Mouse (Mus musculus): ENCODE results near the gene Postn.

Postn gene

DNA sequence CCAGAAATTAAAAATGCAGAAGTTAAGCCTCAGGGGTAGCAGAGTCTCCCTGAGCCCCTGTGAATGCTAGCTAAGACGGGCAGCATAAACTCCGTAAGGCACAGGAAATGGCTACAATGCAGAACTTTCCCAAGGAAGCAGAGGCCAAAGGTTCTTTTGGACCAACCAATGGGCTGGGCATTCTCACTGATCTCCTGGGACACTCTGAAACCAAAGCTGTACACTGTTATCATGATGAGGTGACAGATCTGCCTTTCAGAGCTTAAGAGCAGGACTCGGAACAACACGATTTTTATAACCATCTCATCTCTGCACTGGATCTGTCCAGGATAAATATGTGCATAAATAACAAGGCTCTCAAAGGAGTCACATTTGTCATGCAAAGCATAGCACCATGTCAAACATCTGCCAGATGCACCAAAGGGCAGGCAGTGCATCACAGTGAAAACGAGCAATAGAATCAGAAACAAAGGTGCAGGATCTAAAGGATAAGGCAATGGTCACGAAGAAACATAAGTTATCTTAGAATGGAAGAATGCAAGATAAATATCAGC is 57.0 kb downstream of the Postn start:
- no peak for DNase-seq (ENCODE audit: low spot score in 2 of 2)

DNA sequence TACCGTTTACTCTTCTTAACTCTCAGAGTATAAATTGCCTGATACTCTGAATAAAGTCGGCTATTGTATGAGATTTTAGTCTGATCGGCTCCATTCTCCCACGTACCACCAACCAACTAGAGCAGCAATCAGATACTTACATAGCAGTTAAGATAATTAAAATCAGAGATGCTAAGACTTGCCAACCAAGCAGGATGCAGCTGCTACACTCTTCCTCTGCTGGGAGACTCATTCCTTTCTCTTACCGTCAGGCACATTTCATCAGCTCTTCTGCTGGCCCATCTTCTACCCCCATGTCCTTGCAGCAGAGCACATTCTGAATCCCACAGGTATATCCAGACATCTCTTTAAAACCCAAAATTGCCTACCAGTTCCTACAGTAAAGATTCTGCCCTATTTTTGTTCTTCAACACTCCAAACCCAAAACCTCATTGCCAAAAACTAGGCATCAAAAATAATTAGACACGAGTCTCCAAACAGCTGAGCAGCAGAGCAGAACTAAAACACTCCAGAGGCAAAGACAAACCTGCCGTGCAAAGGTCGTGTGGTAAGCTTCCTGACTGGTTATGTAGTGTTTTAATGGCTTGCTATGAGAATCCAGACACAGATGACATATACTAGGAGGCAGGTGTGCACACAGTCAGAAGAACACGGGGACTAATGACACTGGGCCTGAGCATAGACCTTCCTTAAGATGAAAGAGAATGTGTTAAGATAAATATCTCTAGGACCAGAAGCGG is 59.5 kb downstream of the Postn start:
- no peak for DNase-seq (ENCODE audit: low spot score in 2 of 2)

DNA sequence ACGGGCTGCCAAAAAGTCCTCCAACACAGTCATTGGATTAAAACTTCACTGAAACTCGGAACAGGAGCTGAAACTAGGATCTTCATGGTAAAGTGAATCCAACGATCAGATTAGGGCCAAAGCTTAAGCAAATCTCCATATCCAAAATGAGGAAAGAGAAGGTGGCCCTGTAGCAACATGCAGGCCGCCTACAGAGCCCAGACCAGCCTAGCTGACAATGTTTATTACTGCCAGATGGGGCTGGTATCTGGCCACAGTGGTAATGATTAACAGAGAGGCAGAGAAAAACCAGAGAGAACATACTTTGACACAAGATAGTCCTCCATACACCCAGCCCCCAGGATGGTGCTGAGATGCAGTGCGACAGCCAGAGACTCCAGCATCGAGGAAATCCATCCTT is 60.1 kb downstream of the Postn start:
- no peak for DNase-seq (ENCODE audit: low spot score in 2 of 2)

DNA sequence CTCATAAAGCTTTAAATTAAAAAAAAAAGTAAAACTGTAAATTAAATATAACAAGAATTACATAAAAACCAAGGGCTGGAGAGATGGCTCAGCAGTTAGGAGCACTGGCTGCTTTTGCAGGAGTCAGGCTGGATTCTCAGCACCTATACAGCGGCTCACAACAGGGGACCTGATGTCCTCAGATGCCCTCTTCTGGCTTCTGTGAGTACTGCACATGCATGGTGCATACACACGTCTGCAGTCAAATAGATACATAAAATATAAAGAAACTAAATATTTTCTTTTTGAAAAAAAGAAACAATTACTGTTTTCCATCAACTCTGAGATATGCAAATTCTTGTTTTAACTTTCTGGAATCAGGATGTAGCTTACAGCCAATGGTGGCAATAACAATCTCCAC is 60.8 kb downstream of the Postn start:
- no peak for DNase-seq (ENCODE audit: low spot score in 2 of 2)

DNA sequence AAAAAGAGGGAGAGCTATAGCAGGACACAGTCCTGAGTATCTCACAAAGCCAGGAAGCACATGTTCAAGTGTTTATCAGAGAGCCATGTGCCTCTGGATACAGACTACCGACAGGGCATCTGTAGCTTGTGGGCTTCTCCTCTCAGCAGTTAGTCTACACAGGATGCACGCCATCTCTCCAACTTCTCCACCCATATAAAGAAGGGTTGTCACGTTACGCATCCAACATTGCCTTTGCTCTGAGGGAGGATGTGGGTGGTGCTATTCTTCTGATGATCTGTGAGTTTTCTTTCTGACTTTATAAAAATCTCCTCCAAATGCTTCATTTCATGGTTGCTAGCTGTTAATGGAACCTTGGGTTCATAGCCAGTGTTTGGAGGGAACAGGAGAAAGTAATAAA is 63.2 kb downstream of the Postn start:
- DNase-seq (ENCODE audit: low spot score in 2 of 2), result no peak

DNA sequence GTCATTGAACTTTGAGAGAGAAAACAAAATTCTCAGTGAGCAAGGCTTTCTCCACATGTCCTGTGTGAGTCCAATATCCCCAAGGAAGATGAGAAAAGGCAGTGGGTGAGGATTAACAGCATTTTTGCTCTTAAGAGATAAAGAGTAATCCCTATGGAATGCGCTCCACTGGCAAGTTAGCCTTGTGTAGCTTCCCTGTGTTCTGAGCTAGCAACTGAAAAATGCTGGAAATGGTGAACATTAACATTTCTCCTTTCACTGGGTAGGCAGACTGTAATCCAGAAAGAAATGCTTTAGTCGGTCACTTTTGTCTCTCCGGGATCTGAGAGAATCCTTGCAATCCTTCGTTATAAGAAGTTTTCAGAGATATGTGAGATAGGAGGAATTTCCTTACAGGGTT is 70.8 kb downstream of the Postn start:
- no peak for DNase-seq (ENCODE audit: low spot score in 2 of 2)

DNA sequence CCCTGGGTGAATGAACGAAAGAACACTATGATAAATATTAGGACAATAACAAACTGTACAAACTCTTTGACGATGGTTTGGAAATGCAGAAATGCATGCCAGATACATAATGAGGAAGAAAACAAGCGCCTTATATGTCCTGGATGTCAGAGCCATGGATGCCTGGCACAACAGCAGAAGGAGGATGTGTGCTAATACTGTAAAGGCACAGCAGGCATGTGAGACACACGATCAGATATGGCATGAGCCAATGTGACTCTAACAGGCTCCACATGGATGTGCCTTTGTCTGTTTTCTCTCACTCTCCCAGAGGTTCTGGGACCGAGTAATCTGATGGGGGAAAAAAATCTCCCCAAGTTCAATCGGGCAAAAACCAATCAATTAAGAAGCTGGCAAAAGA is 71.3 kb downstream of the Postn start:
- no peak for DNase-seq (ENCODE audit: low spot score in 2 of 2)

DNA sequence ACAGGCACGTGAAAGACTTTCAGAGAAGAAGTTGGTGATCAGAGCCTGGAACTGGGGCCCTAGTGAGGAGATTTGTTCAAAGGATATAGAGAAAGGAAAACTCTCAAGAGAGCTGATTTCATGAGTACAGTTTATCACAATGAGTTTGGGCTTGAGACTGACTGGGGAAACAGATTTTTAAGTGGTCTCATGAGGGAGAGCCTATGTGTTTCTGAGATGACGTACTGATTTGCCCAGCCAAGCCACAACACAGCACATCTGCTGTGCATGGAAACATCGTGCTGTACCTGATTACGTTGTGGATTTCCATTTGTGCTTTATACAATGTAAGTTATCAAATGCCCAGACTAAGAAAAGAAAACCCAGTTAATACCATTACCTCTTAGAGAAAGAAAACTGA is 71.7 kb downstream of the Postn start:
- no peak for DNase-seq (ENCODE audit: low spot score in 2 of 2)

DNA sequence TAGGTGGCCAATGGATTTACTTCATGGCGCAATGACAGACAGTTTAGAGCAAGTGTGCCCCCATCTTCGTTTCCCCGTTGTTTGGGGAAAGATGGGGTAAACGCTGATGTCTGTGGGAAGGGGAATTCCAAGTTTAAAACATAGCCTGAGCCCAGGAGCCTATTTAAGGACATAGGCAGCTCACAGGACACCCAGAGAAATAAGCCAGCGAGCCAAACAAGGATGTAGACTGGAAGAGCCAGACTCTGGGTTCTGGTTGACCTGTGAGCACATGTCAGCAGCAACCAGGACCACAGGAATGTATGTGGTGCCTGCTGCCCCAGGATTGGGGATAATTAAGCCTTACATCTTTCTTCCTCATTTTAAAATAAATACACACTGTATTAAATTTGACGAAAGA is 73.7 kb downstream of the Postn start:
- no peak for DNase-seq (ENCODE audit: low spot score in 2 of 2)

DNA sequence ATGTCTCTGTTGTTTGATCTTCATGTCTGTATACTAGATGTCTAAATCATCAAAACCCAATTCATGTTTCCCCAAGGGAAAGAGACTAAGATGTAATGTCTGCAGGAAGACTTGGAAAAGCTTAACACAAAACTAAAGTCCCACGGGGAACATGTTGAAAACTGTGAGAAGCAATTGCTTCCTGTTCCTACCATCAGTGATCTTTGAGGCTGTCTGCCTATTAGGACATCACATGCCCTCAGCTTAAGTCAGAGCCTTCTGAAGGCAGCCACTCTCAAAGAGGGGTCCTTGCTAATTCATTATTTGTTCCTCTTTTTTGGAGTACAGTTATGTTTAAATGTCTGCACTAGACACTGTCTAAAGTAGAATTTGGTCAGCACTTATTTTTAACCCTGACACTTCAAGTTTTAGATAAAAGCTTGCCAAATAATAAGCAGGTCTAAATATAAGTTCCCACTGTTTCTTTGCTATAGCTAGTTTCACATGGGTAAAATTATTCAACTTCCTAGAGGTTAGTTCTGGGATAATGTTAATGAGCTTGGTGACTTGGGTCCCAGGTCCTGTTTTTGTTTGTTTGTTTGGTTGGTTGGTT is 75.6 kb downstream of the Postn start:
- DNase-seq (ENCODE audit: low spot score in 2 of 2), result no peak
